Mouse (Mus musculus): ENCODE measurements around the gene Rarres2. TPM values are rescaled to one million over a fixed set of nuclear protein-coding genes. Genes with fewer than 3 reads are reported as not detected.

The Rarres2 gene
- polyA plus RNA-seq, 1 experiment from 2014 or later = 45.3 TPM

GRCm38 (mm10) chr6:48602080-48602741, 29.6 kb upstream of the Rarres2 start:
- H3K4me2 ChIP-seq (ENCODE audit: low read length) = peak overlapping the region; percentile 92
- 1% methylated on average over 27 of the region's 28 CpGs for WGBS
- peaks cover 0 to 11% of the 10 kb centered on the region in 2 experiments; a peak in 1 of 4 replicates for H3K4me1 ChIP-seq (ENCODE audit: control insufficient read depth in 2 of 2, insufficient read depth in 2 of 2, low read length in 2 of 2)
- peak overlapping the region; percentile 80 to 81 for H3K4me3 ChIP-seq (ENCODE audit: control insufficient read depth in 1 of 2, insufficient read depth in 1 of 2, low read depth in 1 of 2, low read length in 2 of 2)
- peak overlapping the region; percentile 88 for H3K9ac ChIP-seq (ENCODE audit: low read length)
- H3K36me3 ChIP-seq (ENCODE audit: control insufficient read depth, insufficient read depth, low read length) = peaks cover 34% of the 10 kb centered on the region
- peak overlapping the region; percentile 49 to 84 for H3K27ac ChIP-seq (replicated peaks in 1 of 2; ENCODE audit: control insufficient read depth in 1 of 2, insufficient read depth in 1 of 2, low read depth in 2 of 2, low read length in 2 of 2)
- peaks cover 9% of the 10 kb centered on the region for H3K9me3 ChIP-seq (ENCODE audit: control insufficient read depth, low read length)
- peak; percentile 64 for ATAC-seq (ENCODE audit: insufficient number of reproducible peaks, insufficient read depth, low FRiP score, low read depth)
- H3K27me3 ChIP-seq (ENCODE audit: control insufficient read depth, insufficient read depth, low read length) = no peaks in the 10 kb centered on the region

- Histone ChIP-seq H3K4me2 (ENCODE audit: low read length) (peak within 1 kb of the TSS; percentile 92), H3K27ac (replicated peaks in 1 of 2; ENCODE audit: control insufficient read depth in 1 of 2, insufficient read depth in 1 of 2, low read depth in 2 of 2, low read length in 2 of 2) (peak within 1 kb of the TSS; percentile 80 to 84), H3K4me3 (ENCODE audit: control insufficient read depth in 1 of 2, insufficient read depth in 1 of 2, low read depth in 1 of 2, low read length in 2 of 2) (peak within 1 kb of the TSS; percentile 80 to 81), H3K9me3 (ENCODE audit: control insufficient read depth, low read length) (peaks cover 16% of the 10 kb centered on the region), H3K4me1 (ENCODE audit: control insufficient read depth in 2 of 2, insufficient read depth in 2 of 2, low read length in 2 of 2) (peaks cover 0 to 11% of the 10 kb centered on the region in 2 experiments; a peak in 1 of 4 replicates), H3K36me3 (ENCODE audit: control insufficient read depth, insufficient read depth, low read length) (peaks cover 42% of the 10 kb centered on the region), H3K27me3 (ENCODE audit: control insufficient read depth, insufficient read depth, low read length) (no peaks in the 10 kb centered on the region), H3K9ac (ENCODE audit: low read length) (peak within 1 kb of the TSS; percentile 88)
- 5% methylated on average over 42 of the region's 42 CpGs for WGBS
- ATAC-seq (ENCODE audit: insufficient number of reproducible peaks, insufficient read depth, low FRiP score, low read depth) = peak; percentile 99
Measured at GRCm38 (mm10) chr6:48601271-48602079, 28.9 kb upstream of the Rarres2 start, which contains the start of gene Zfp775. Gene Zfp775, plus strand, starts transcription at chr6:48602063.

GRCm38 (mm10) chr6:48600594-48600993, 28.0 kb upstream of the Rarres2 start:
- Histone ChIP-seq H3K27me3 (ENCODE audit: control insufficient read depth, insufficient read depth, low read length) (no peaks in the 10 kb centered on the region), H3K4me2 (ENCODE audit: low read length) (no peak overlapping the region), H3K9ac (ENCODE audit: low read length) (no peak overlapping the region), H3K4me1 (ENCODE audit: control insufficient read depth in 2 of 2, insufficient read depth in 2 of 2, low read length in 2 of 2) (peaks cover 0 to 11% of the 10 kb centered on the region in 2 experiments; a peak in 1 of 4 replicates), H3K9me3 (ENCODE audit: control insufficient read depth, low read length) (peaks cover 20% of the 10 kb centered on the region), H3K36me3 (ENCODE audit: control insufficient read depth, insufficient read depth, low read length) (peaks cover 50% of the 10 kb centered on the region), H3K27ac (replicated peaks in 1 of 2; ENCODE audit: control insufficient read depth in 1 of 2, insufficient read depth in 1 of 2, low read depth in 2 of 2, low read length in 2 of 2) (no peak overlapping the region), H3K4me3 (ENCODE audit: control insufficient read depth in 1 of 2, insufficient read depth in 1 of 2, low read depth in 1 of 2, low read length in 2 of 2) (no peak overlapping the region)
- WGBS = 83% methylated on average over 1 of the region's 1 CpGs
- no peak for ATAC-seq (ENCODE audit: insufficient number of reproducible peaks, insufficient read depth, low FRiP score, low read depth)

GRCm38 (mm10) chr6:48597233-48597625, 24.6 kb upstream of the Rarres2 start:
- ATAC-seq (ENCODE audit: insufficient number of reproducible peaks, insufficient read depth, low FRiP score, low read depth) = no peak
- Histone ChIP-seq H3K27ac (replicated peaks in 1 of 2; ENCODE audit: control insufficient read depth in 1 of 2, insufficient read depth in 1 of 2, low read depth in 2 of 2, low read length in 2 of 2) (no peak overlapping the region), H3K36me3 (ENCODE audit: control insufficient read depth, insufficient read depth, low read length) (peaks cover 54% of the 10 kb centered on the region), H3K27me3 (ENCODE audit: control insufficient read depth, insufficient read depth, low read length) (no peaks in the 10 kb centered on the region), H3K4me3 (ENCODE audit: control insufficient read depth in 1 of 2, insufficient read depth in 1 of 2, low read depth in 1 of 2, low read length in 2 of 2) (no peak overlapping the region), H3K4me2 (ENCODE audit: low read length) (no peak overlapping the region), H3K9me3 (ENCODE audit: control insufficient read depth, low read length) (peaks cover 20% of the 10 kb centered on the region), H3K9ac (ENCODE audit: low read length) (no peak overlapping the region), H3K4me1 (ENCODE audit: control insufficient read depth in 2 of 2, insufficient read depth in 2 of 2, low read length in 2 of 2) (peaks cover 12 to 19% of the 10 kb centered on the region in 2 experiments)
- WGBS = 95% methylated on average over 27 of the region's 27 CpGs

GRCm38 (mm10) chr6:48596545-48597232, 24.1 kb upstream of the Rarres2 start:
- no peak overlapping the region for H3K27ac ChIP-seq (replicated peaks in 1 of 2; ENCODE audit: control insufficient read depth in 1 of 2, insufficient read depth in 1 of 2, low read depth in 2 of 2, low read length in 2 of 2)
- H3K9ac ChIP-seq (ENCODE audit: low read length) = no peak overlapping the region
- H3K4me2 ChIP-seq (ENCODE audit: low read length) = no peak overlapping the region
- H3K36me3 ChIP-seq (ENCODE audit: control insufficient read depth, insufficient read depth, low read length) = peaks cover 54% of the 10 kb centered on the region
- WGBS = 93% methylated on average over 44 of the region's 45 CpGs
- H3K9me3 ChIP-seq (ENCODE audit: control insufficient read depth, low read length) = peaks cover 20% of the 10 kb centered on the region
- H3K4me1 ChIP-seq (ENCODE audit: control insufficient read depth in 2 of 2, insufficient read depth in 2 of 2, low read length in 2 of 2) = peaks cover 12 to 19% of the 10 kb centered on the region in 2 experiments
- ATAC-seq (ENCODE audit: insufficient number of reproducible peaks, insufficient read depth, low FRiP score, low read depth) = no peak
- H3K27me3 ChIP-seq (ENCODE audit: control insufficient read depth, insufficient read depth, low read length) = no peaks in the 10 kb centered on the region
- H3K4me3 ChIP-seq (ENCODE audit: control insufficient read depth in 1 of 2, insufficient read depth in 1 of 2, low read depth in 1 of 2, low read length in 2 of 2) = no peak overlapping the region

GRCm38 (mm10) chr6:48595278-48595677, 22.7 kb upstream of the Rarres2 start:
- peaks cover 50% of the 10 kb centered on the region for H3K36me3 ChIP-seq (ENCODE audit: control insufficient read depth, insufficient read depth, low read length)
- WGBS = 67% methylated on average over 1 of the region's 1 CpGs
- no peak for ATAC-seq (ENCODE audit: insufficient number of reproducible peaks, insufficient read depth, low FRiP score, low read depth)
- peak overlapping the region; percentile 94 for H3K9ac ChIP-seq (ENCODE audit: low read length)
- peak overlapping the region; percentile 6 to 74; a peak in 1 of 4 replicates for H3K4me3 ChIP-seq (ENCODE audit: control insufficient read depth in 1 of 2, insufficient read depth in 1 of 2, low read depth in 1 of 2, low read length in 2 of 2)
- peaks cover 20% of the 10 kb centered on the region for H3K9me3 ChIP-seq (ENCODE audit: control insufficient read depth, low read length)
- no peaks in the 10 kb centered on the region for H3K27me3 ChIP-seq (ENCODE audit: control insufficient read depth, insufficient read depth, low read length)
- peaks cover 12 to 16% of the 10 kb centered on the region in 2 experiments for H3K4me1 ChIP-seq (ENCODE audit: control insufficient read depth in 2 of 2, insufficient read depth in 2 of 2, low read length in 2 of 2)
- H3K4me2 ChIP-seq (ENCODE audit: low read length) = peak overlapping the region; percentile 88
- H3K27ac ChIP-seq (replicated peaks in 1 of 2; ENCODE audit: control insufficient read depth in 1 of 2, insufficient read depth in 1 of 2, low read depth in 2 of 2, low read length in 2 of 2) = no peak overlapping the region

GRCm38 (mm10) chr6:48594043-48594738, 21.6 kb upstream of the Rarres2 start:
- WGBS = 1% methylated on average over 37 of the region's 41 CpGs
- peaks cover 20% of the 10 kb centered on the region for H3K9me3 ChIP-seq (ENCODE audit: control insufficient read depth, low read length)
- peak overlapping the region; percentile 94 for H3K9ac ChIP-seq (ENCODE audit: low read length)
- peak overlapping the region; percentile 74 to 95 for H3K4me3 ChIP-seq (ENCODE audit: control insufficient read depth in 1 of 2, insufficient read depth in 1 of 2, low read depth in 1 of 2, low read length in 2 of 2)
- peaks cover 39% of the 10 kb centered on the region for H3K36me3 ChIP-seq (ENCODE audit: control insufficient read depth, insufficient read depth, low read length)
- H3K27ac ChIP-seq (replicated peaks in 1 of 2; ENCODE audit: control insufficient read depth in 1 of 2, insufficient read depth in 1 of 2, low read depth in 2 of 2, low read length in 2 of 2) = peak overlapping the region; percentile 90 to 92
- H3K27me3 ChIP-seq (ENCODE audit: control insufficient read depth, insufficient read depth, low read length) = no peaks in the 10 kb centered on the region
- peak; percentile 19; the same call in 1 of the 2 replicates for ATAC-seq (ENCODE audit: insufficient number of reproducible peaks, insufficient read depth, low FRiP score, low read depth)
- peak overlapping the region; percentile 88 for H3K4me2 ChIP-seq (ENCODE audit: low read length)
- H3K4me1 ChIP-seq (ENCODE audit: control insufficient read depth in 2 of 2, insufficient read depth in 2 of 2, low read length in 2 of 2) = peaks cover 20 to 26% of the 10 kb centered on the region in 2 experiments

All from heart, embryonic 14.5 days (tissue).